28 mouse cellular contexts compared by ENCODE assay signal in genomic region chr13:102860135-102860534, GRCm38 (mm10).
DNase-seq lines count a peak whose midpoint lies in the region; ATAC-seq and TF ChIP-seq lines count a peak whose summit lies in the region.
"Had no signal": no experiment of that assay in that cellular context is flagged by ENCODE, and none has a peak within 500 bp of the region (broad histone marks: within the 10 kb centered on the region; RNA-seq: fewer than 3 reads in every experiment).

No protein-coding gene starts in this region.

- intact Hi-C loops in heart, postnatal 25 days (cut with DNase I) = no loop called here

- no peak for TF ChIP-seq CTCF in kidney, postnatal 0 days (IDR thresholded peaks at IDR 0.05; ENCODE audit: low read depth)

- H3K9ac ChIP-seq in heart, embryonic 13.5 days = no peak overlapping the region
- no peak overlapping the region for H3K9ac ChIP-seq in kidney, postnatal 0 days (ENCODE audit: low read depth, low read length)
- H3K9ac ChIP-seq: embryonic facial prominence, embryonic 13.5 days; forebrain, embryonic 13.5 days; hindbrain, embryonic 15.5 days; liver, postnatal 0 days; midbrain, embryonic 15.5 days; neural tube, embryonic 13.5 days had no signal

- DNase-seq in heart, postnatal 25 days (ENCODE audit: low spot score) = no peak
- DNase-seq in kidney, postnatal 0 days (ENCODE audit: low spot score) = peak; percentile 74
- no peak for DNase-seq in kidney, postnatal 25 days
- peak; percentile 45 for DNase-seq in lung, postnatal 25 days (ENCODE audit: low spot score)
- DNase-seq in lung, postnatal 10 days = no peak
- peak; percentile 28 for DNase-seq in yolk sac, embryonic 10.5 days (ENCODE audit: low spot score)
- no peak for DNase-seq in B cell, adult 2 months
- DNase-seq: adrenal gland, adult 8-10 months; cerebellum, adult 18-20 months; cerebellum, postnatal 25 days; embryo, embryonic 11 days; gastrocnemius, postnatal 36 days; kidney, adult 9 months; liver; liver, postnatal 0 days; right cerebral cortex, adult 18-20 months; right cerebral cortex, postnatal 4 days; thymus, postnatal 36 days had no signal

- H3K36me3 ChIP-seq in heart, embryonic 13.5 days = no peaks in the 10 kb centered on the region
- H3K36me3 ChIP-seq in kidney, postnatal 0 days (ENCODE audit: insufficient read depth, low read length) = no peaks in the 10 kb centered on the region
- H3K36me3 ChIP-seq: embryonic facial prominence, embryonic 13.5 days; G1E; hindbrain, embryonic 15.5 days; limb, embryonic 10.5 days; midbrain, embryonic 15.5 days; neural tube, embryonic 13.5 days had no signal

- no peaks in the 10 kb centered on the region for H3K27me3 ChIP-seq in heart, embryonic 13.5 days (replicated peaks)
- no peaks in the 10 kb centered on the region for H3K27me3 ChIP-seq in kidney, postnatal 0 days (ENCODE audit: insufficient read depth, low read length)
- H3K27me3 ChIP-seq: CH12.LX; embryonic facial prominence, embryonic 13.5 days; forebrain, embryonic 13.5 days; hindbrain, embryonic 15.5 days; midbrain, embryonic 15.5 days; neural tube, embryonic 13.5 days had no signal

- 39% methylated on average over 3 of the region's 3 CpGs for WGBS in heart, embryonic 13.5 days
- WGBS in kidney, postnatal 0 days = 47% methylated on average over 3 of the region's 3 CpGs

- peak overlapping the region; percentile 6; the same call in 1 of the 2 replicates for H3K27ac ChIP-seq in heart, embryonic 13.5 days (replicated peaks)
- H3K27ac ChIP-seq in kidney, postnatal 0 days = no peak overlapping the region
- H3K27ac ChIP-seq: embryonic facial prominence, embryonic 13.5 days; forebrain, embryonic 13.5 days; hindbrain, embryonic 15.5 days; limb, embryonic 10.5 days; midbrain, embryonic 15.5 days; neural tube, embryonic 13.5 days had no signal

- H3K9me3 ChIP-seq in heart, embryonic 13.5 days = no peaks in the 10 kb centered on the region
- no peaks in the 10 kb centered on the region for H3K9me3 ChIP-seq in kidney, postnatal 0 days (replicated peaks; ENCODE audit: low read length)
- H3K9me3 ChIP-seq: embryonic facial prominence, embryonic 13.5 days; forebrain, embryonic 13.5 days; G1E; hindbrain, embryonic 15.5 days; limb, embryonic 10.5 days; midbrain, embryonic 15.5 days; neural tube, embryonic 13.5 days had no signal

- ATAC-seq in heart, embryonic 13.5 days (ENCODE audit: extremely low read depth, insufficient number of reproducible peaks, low FRiP score, low TSS enrichment) = no peak
- no peak for ATAC-seq in kidney, postnatal 0 days (replicated peaks; ENCODE audit: low FRiP score, low read depth)
- ATAC-seq: forebrain, embryonic 13.5 days; liver, postnatal 0 days; midbrain, embryonic 15.5 days had no signal

- no peak overlapping the region for H3K4me3 ChIP-seq in heart, embryonic 13.5 days
- H3K4me3 ChIP-seq in kidney, postnatal 0 days (replicated peaks; ENCODE audit: low read depth, low read length) = no peak overlapping the region
- H3K4me3 ChIP-seq: embryonic facial prominence, embryonic 13.5 days; forebrain, embryonic 13.5 days; hindbrain, embryonic 15.5 days; limb, embryonic 10.5 days; midbrain, embryonic 15.5 days; neural tube, embryonic 13.5 days had no signal

- no peak overlapping the region for H3K4me2 ChIP-seq in heart, embryonic 13.5 days
- no peak overlapping the region for H3K4me2 ChIP-seq in kidney, postnatal 0 days (ENCODE audit: low read length)
- H3K4me2 ChIP-seq: embryonic facial prominence, embryonic 13.5 days; forebrain, embryonic 13.5 days; heart, embryonic 11.5 days; hindbrain, embryonic 15.5 days; midbrain, embryonic 15.5 days; neural tube, embryonic 13.5 days had no signal

- H3K4me1 ChIP-seq in heart, embryonic 13.5 days = peaks cover 63% of the 10 kb centered on the region
- peaks cover 9% of the 10 kb centered on the region; the same call in 1 of the 2 replicates for H3K4me1 ChIP-seq in kidney, postnatal 0 days (replicated peaks; ENCODE audit: insufficient read depth, low read length)
- H3K4me1 ChIP-seq: hindbrain, embryonic 15.5 days; midbrain, embryonic 15.5 days had no signal

Comparison
In these comparisons a context has a peak if more than half of its experiments do, and no peak if none do; other contexts are left out.
1. DNase-seq: peak in kidney, postnatal 0 days (single experiment), lung, postnatal 25 days (single experiment) and yolk sac, embryonic 10.5 days (single experiment); none in heart, postnatal 25 days (single experiment), kidney, postnatal 25 days (0 of 2), lung, postnatal 10 days (single experiment) and B cell, adult 2 months (0 of 2).